Mouse (Mus musculus) ovary, postnatal 10 days (tissue): ENCODE data around the gene Mettl1.
A peak's percentile ranks its signal among the peaks of the same experiment; 100 is the strongest.
"Not testable (repeated sequence)": the region's sequence is repeated elsewhere in the genome, so short reads cannot be mapped to it uniquely, and the experiment has no call there.

ENCODE experiments used
- DNase-seq: peaks from one replicate; pipeline ENCODE4 v3.0.0; 2022; ENCODE audit warnings: low spot score

Gene Mettl1

GRCm38 (mm10) chr10:127047954-127048353, 6.7 kb downstream of the Mettl1 start, which contains the start of gene Cyp27b1:
Cyp27b1 (plus strand) TSS chr10:127048250.
- DNase-seq: no peak

- no peak for DNase-seq
These were observed 7.6 kb downstream of the Mettl1 start for GRCm38 (mm10) chr10:127048608-127049394.

- DNase-seq: no peak
These were observed 8.3 kb downstream of the Mettl1 start for GRCm38 (mm10) chr10:127049395-127050118.

GRCm38 (mm10) chr10:127050119-127050474, 8.9 kb downstream of the Mettl1 start:
- no peak for DNase-seq

GRCm38 (mm10) chr10:127054646-127055045, 13.4 kb downstream of the Mettl1 start:
- DNase-seq: no peak

- DNase-seq: no peak
These were observed 14.2 kb downstream of the Mettl1 start for GRCm38 (mm10) chr10:127055406-127055805.

- no peak for DNase-seq
These were observed 15.3 kb downstream of the Mettl1 start for GRCm38 (mm10) chr10:127056490-127056889.

- no peak for DNase-seq
These were observed 16.9 kb downstream of the Mettl1 start for GRCm38 (mm10) chr10:127058161-127058560.

- DNase-seq: no peak
These were observed 17.5 kb downstream of the Mettl1 start for GRCm38 (mm10) chr10:127058708-127059107.

GRCm38 (mm10) chr10:127059174-127059967, 18.2 kb downstream of the Mettl1 start:
- DNase-seq: no peak

- no peak for DNase-seq
These were observed 19.0 kb downstream of the Mettl1 start, which contains the start of gene March9 for GRCm38 (mm10) chr10:127059968-127060916. March9 (minus strand) TSS chr10:127060184.

- DNase-seq: no peak
These were observed 19.9 kb downstream of the Mettl1 start for GRCm38 (mm10) chr10:127061085-127061484.

- no peak for DNase-seq
These were observed 20.3 kb downstream of the Mettl1 start for GRCm38 (mm10) chr10:127061513-127061912.

GRCm38 (mm10) chr10:127062101-127062500, 20.9 kb downstream of the Mettl1 start:
- not testable (repeated sequence) for DNase-seq

- no peak for DNase-seq
These were observed 21.3 kb downstream of the Mettl1 start for GRCm38 (mm10) chr10:127062503-127062902.

GRCm38 (mm10) chr10:127063239-127063872, 22.1 kb downstream of the Mettl1 start, which contains the start of gene Cdk4:
Cdk4 (plus strand) TSS chr10:127063534.
- DNase-seq: peak; percentile 95

- no peak for DNase-seq
These were observed 23.0 kb downstream of the Mettl1 start for GRCm38 (mm10) chr10:127063913-127064870.

GRCm38 (mm10) chr10:127065981-127066380, 24.8 kb downstream of the Mettl1 start:
- no peak for DNase-seq

- no peak for DNase-seq
These were observed 25.4 kb downstream of the Mettl1 start for GRCm38 (mm10) chr10:127066519-127067018.
